Mouse (Mus musculus) forebrain, embryonic 15.5 days (tissue): ENCODE results near the gene Tctn1. TPM values are rescaled to one million over a fixed set of nuclear protein-coding genes. Genes with fewer than 3 reads are reported as not detected.

ENCODE experiments used
- ATAC-seq: fragments of 200-750 bp; cut with Nextera tagmentation; replicated peaks from 2 replicates; pipeline ENCODE4 v1.8.0; 2017; ENCODE audit warnings: mild to moderate bottlenecking, moderate TSS enrichment, moderate library complexity
- H3K27ac ChIP-seq: fragments of 300-500 bp; sonication (generic); replicated peaks from 2 replicates; pipeline ENCODE4 v1.5.1; 2015; ENCODE audit warnings: mild to moderate bottlenecking, inconsistent platforms
- H3K27me3 ChIP-seq: fragments of 300-500 bp; sonication (generic); 2 replicates; pipeline ENCODE4 v1.6.1; 2015; ENCODE audit warnings: inconsistent platforms
- H3K36me3 ChIP-seq: fragments of 300-500 bp; sonication (generic); 2 replicates; pipeline ENCODE4 v1.6.1; 2015; ENCODE audit warnings: mild to moderate bottlenecking, inconsistent platforms
- H3K4me1 ChIP-seq: fragments of 300-500 bp; sonication (generic); 2 replicates; pipeline ENCODE4 v1.6.1; 2015; ENCODE audit warnings: inconsistent platforms
- H3K4me2 ChIP-seq: fragments of 300-500 bp; sonication (generic); replicated peaks from 2 replicates; pipeline ENCODE4 v1.6.1; 2015; ENCODE audit warnings: mild to moderate bottlenecking, inconsistent platforms
- H3K4me3 ChIP-seq: fragments of 300-500 bp; sonication (generic); 2 replicates; pipeline ENCODE4 v1.5.1; 2015; ENCODE audit warnings: mild to moderate bottlenecking, inconsistent platforms
- H3K9ac ChIP-seq: fragments of 300-500 bp; sonication (generic); replicated peaks from 2 replicates; pipeline ENCODE4 v1.6.1; 2015; ENCODE audit warnings: mild to moderate bottlenecking, inconsistent platforms
- H3K9me3 ChIP-seq: fragments of 300-500 bp; sonication (generic); 2 replicates; pipeline ENCODE4 v1.6.1; 2016; ENCODE audit warnings: inconsistent platforms
- WGBS: fragments of 180-500 bp; shearing (Covaris S2); methylation state at CpG from one replicate; pipeline ENCODE4 v1.1.7; 2015; ENCODE audit warnings: mixed read lengths; 5-methylcytosine and 5-hydroxymethylcytosine counted together
- polyA plus RNA-seq: library from polyadenylated mRNA; unstranded; fragments of >200 nt; fragmentation: Nextera tagmentation; extraction: Ambion mirVana; gene quantifications from 2 replicates; pipeline ENCODE4 v1.2.1, GENCODE M21; 2015

The Tctn1 gene
- 4.2 and 4.5 TPM in 2 replicates for polyA plus RNA-seq

DNA sequence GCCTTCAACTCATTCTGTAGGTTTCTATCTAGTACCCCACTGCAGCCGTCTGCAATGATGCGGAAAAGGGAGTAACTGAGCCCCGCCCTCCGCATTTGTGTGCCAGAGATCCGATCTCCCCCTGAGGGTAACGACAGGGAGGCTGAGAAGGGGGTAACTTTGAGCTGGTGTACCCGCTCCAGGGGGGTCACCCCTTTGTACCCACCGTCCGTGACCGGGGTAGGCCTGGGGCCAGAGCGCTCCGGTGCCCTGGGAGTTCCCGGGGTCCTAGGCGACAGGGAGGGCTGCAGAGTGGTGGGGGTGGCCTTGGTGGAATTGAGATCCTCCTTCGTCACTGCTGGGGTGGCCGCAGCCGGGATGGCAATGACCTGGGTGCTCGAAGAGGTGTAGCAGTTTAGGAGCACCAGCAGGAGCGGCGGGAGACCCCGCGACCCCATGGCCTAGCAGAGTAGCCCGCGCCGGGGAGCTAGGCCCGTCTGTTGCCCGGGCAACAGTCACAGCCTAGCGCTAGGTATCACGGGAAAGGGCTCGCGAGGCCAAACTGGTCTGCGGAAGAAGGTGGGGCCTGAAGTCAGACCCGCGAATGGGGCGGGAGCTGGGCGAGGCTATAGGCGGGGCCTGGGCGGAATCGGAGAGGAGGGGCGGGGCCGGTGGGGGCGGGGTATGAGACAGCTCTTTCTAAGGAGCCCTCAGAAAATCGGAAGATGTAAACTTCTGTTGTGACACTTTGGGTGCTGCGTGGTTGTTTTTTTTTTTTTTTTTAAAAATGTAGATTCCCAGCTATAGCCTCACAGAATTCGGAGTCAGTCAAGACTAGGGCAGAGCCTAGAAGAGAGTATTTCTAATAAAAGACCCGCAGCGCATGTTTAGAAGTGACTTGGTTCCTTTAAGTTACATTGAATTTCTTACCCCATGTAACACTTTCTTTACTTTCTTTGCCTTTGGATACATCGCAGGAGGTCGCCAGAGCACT is at the start of gene Tctn1:
Gene Tctn1 (minus strand): TSS at position 528 of the 973 bp plus-strand sequence.
- WGBS, result 2% methylated on average over 49 of the region's 49 CpGs
- Histone ChIP-seq H3K4me2 (peak within 1 kb of the TSS; percentile 67), H3K9ac (peak within 1 kb of the TSS; percentile 79), H3K27ac (peak within 1 kb of the TSS; percentile 78), H3K4me1 (peaks cover 10% of the 10 kb centered on the region), H3K9me3 (no peaks in the 10 kb centered on the region), H3K36me3 (no peaks in the 10 kb centered on the region), H3K27me3 (no peaks in the 10 kb centered on the region), H3K4me3 (peak within 1 kb of the TSS; percentile 77)
- ATAC-seq, result peak; percentile 98

DNA sequence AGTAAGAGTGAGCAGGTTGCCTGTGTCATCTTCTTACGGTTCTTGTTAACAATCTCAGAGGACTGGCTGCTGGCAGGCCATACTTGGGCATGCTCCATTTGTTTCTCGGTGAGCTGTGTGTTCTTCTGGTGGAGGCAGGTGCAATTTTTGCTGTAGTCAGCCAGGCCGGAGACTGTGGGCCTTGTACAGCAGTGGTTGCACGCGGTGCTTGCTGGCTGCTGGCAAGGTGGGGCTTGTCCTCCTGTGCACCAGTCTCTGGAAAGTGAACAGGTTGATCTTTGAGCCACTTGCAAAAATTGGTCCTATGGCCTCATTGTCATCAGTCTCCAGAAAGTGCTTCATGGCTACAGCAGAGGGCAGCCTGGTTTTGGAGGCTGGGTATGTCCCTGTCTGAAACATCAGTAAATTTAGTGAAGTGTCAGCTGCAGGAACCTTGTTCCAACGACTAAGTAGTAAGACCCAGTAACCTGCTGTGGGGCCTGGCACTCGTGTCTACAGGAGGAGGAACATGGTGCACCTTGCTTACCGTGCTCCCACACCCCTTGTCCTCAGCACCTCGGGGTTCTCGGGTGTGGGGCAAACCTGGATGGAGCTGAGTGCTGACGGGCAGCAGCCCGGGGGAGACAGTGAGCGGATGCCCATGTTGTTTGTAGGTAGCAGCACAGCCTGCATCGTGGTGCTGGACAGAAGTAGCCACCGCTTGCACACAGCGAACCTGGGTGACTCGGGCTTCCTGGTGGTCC is 48.9 kb upstream of the Tctn1 start:
- no peaks in the 10 kb centered on the region for H3K9me3 ChIP-seq
- 94% methylated on average over 17 of the region's 17 CpGs for WGBS

DNA sequence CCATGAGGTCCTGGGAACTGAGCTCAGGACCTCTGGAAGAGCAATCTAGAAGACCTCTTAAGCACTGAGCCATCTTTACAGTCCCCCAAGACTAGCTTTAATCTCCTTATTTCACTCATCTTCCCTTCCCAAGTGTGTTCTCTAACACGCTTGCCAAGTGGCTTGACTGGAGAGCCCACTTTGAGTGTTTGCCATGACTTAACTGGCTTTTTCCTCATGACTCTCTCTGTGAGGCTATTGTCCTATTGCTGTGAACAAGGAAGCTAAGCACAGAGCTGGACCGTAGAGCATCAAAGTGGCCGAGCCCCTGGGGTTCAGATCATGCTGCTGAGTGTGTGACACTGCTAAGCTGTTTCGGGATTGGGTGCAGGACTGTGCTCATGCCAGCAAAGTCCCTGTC is 48.1 kb upstream of the Tctn1 start:
- Histone ChIP-seq H3K9me3 (no peaks in the 10 kb centered on the region), H3K4me3 (no peak overlapping the region), H3K9ac (no peak overlapping the region), H3K36me3 (peaks cover 11% of the 10 kb centered on the region), H3K4me1 (0 out of 2 replicates have a peak, but pooled peaks cover 4% of the 10 kb centered on the region), H3K27ac (no peak overlapping the region), H3K4me2 (no peak overlapping the region), H3K27me3 (no peaks in the 10 kb centered on the region)
- no peak for ATAC-seq
- WGBS, result 85% methylated on average over 4 of the region's 4 CpGs

More for the DNA sequence above, 48.9 kb upstream of the Tctn1 start:
- Histone ChIP-seq H3K4me2 (no peak overlapping the region), H3K36me3 (peaks cover 11% of the 10 kb centered on the region), H3K27ac (no peak overlapping the region), H3K9ac (no peak overlapping the region), H3K4me1 (0 out of 2 replicates have a peak, but pooled peaks cover 4% of the 10 kb centered on the region), H3K4me3 (no peak overlapping the region), H3K27me3 (no peaks in the 10 kb centered on the region)
- no peak for ATAC-seq

DNA sequence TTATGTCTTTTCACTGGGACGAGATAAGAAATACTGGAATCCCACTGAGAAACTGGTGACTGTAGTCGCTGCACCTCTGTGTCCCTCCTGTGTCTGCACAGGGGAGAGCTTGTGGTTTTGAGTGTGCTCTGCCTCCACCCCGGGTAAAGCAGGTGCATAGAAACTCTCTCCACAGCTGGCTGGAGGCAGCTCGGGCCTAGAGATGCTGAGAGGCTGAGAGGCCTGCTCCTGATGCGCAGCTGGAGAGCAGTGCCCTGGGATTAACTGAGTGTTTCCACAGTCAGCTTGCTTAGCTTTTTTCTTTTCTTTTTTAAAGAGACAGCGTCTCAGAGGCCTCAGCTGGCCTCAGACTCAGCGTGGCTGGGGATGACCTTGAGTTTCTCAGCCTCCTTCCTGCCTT is 47.4 kb upstream of the Tctn1 start:
- peaks cover 11% of the 10 kb centered on the region for H3K36me3 ChIP-seq
- ATAC-seq, result no peak

DNA sequence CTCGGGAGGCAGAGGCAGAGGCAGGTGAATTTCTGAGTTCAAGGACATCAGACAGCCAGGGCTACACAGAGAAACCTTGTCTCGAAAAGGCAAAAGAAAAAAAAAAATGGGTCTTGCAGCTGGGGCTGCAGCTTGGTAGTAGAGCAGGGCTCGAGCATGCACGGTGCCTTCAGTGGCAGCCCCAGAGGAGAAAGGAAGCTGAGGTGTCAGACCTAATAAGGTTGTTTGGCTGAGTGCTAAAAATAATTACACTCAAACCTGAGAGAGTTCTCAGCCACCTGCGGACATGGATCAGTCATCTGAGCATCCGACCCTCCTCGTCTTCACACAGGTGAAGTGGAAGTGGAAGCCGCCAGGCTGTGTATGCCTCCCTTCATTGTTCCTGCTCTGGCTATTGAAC is 46.4 kb upstream of the Tctn1 start:
- Histone ChIP-seq H3K9me3 (no peaks in the 10 kb centered on the region), H3K27ac (no peak overlapping the region), H3K4me2 (no peak overlapping the region), H3K27me3 (no peaks in the 10 kb centered on the region), H3K4me3 (no peak overlapping the region), H3K9ac (no peak overlapping the region), H3K36me3 (peaks cover 11% of the 10 kb centered on the region), H3K4me1 (0 out of 2 replicates have a peak, but pooled peaks cover 4% of the 10 kb centered on the region)
- no peak for ATAC-seq
- WGBS, result 83% methylated on average over 8 of the region's 8 CpGs

More for the DNA sequence above, 47.4 kb upstream of the Tctn1 start:
- Histone ChIP-seq H3K4me3 (no peak overlapping the region), H3K9ac (no peak overlapping the region), H3K4me2 (no peak overlapping the region), H3K27ac (no peak overlapping the region), H3K4me1 (0 out of 2 replicates have a peak, but pooled peaks cover 4% of the 10 kb centered on the region), H3K9me3 (no peaks in the 10 kb centered on the region), H3K27me3 (no peaks in the 10 kb centered on the region)
- WGBS, result 69% methylated on average over 7 of the region's 7 CpGs

DNA sequence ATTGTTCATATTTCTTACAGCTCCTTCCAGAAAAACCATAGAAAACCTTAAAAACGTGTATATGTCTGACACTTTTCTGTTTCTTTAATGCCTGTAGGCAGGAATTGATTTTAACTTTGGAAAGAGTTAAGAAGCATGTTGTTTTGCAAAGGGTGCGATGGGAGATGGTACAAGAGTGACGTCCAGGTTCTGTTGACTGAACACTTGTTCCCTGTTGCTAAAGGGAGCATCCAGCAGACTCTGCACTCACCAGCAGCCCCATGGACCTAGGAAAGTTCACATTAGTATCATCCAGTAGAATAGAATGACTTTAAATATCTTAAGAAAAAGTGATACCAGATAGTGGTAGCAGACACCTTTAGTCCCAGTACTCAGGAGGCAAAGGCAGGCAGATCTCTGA is 42.3 kb upstream of the Tctn1 start:
- 88% methylated on average over 3 of the region's 3 CpGs for WGBS
- no peaks in the 10 kb centered on the region for H3K9me3 ChIP-seq
- no peak overlapping the region for H3K4me2 ChIP-seq
- H3K27ac ChIP-seq, result no peak overlapping the region
- no peak overlapping the region for H3K4me3 ChIP-seq
- H3K4me1 ChIP-seq, result 0 out of 2 replicates have a peak, but pooled peaks cover 12% of the 10 kb centered on the region
- no peak overlapping the region for H3K9ac ChIP-seq
- ATAC-seq, result no peak
- peaks cover 5% of the 10 kb centered on the region; the same call in 1 of the 2 replicates for H3K36me3 ChIP-seq
- no peaks in the 10 kb centered on the region for H3K27me3 ChIP-seq

DNA sequence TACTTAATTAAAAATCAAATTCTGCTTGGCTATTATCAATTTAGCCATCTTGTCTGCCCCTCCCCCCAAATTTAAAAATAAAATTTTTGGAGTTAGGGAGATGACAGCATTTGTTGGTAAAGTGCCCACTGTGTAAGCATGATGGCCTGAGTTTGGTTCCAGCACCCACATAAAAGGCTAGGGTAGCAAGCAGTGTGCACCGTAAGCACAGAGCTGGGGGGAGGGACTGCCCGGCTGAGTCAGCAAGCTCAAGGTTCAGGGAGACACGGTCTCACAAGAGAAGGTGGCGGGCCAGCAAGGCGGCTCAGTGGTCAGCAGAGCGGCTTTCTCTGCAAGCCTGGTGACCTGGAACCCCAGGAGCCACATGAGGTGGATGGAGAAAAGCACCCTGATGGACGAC is 41.2 kb upstream of the Tctn1 start:
- WGBS, result 89% methylated on average over 7 of the region's 7 CpGs

DNA sequence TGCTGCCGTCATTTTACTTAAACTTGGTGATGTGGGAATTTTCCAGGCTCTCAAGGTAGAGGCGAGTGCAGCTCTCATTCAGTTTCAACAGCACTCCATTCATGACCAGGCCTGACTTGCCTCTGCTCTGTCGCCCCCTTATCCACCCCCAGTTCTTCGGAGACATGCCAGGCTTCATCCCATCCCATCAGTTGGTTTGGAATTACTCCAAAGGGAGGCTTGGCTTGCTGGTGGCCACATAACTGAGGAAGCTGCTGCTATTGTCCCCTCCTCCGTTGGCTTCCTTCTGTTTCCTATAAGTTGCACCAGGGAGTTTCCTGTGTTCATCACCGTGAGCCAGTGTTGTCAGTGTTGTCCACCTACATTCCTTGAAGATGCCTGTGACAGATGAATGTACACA is 40.3 kb upstream of the Tctn1 start:
- H3K27ac ChIP-seq, result no peak overlapping the region
- no peak overlapping the region for H3K4me2 ChIP-seq
- WGBS, result 85% methylated on average over 6 of the region's 6 CpGs
- no peak overlapping the region for H3K4me3 ChIP-seq
- no peaks in the 10 kb centered on the region for H3K27me3 ChIP-seq
- peaks cover 5% of the 10 kb centered on the region; the same call in 1 of the 2 replicates for H3K36me3 ChIP-seq
- H3K9me3 ChIP-seq, result no peaks in the 10 kb centered on the region
- ATAC-seq, result no peak
- 0 out of 2 replicates have a peak, but pooled peaks cover 12% of the 10 kb centered on the region for H3K4me1 ChIP-seq
- H3K9ac ChIP-seq, result no peak overlapping the region

More for the DNA sequence above, 41.2 kb upstream of the Tctn1 start:
- no peak for ATAC-seq
- Histone ChIP-seq H3K27me3 (no peaks in the 10 kb centered on the region), H3K4me1 (0 out of 2 replicates have a peak, but pooled peaks cover 12% of the 10 kb centered on the region), H3K4me2 (no peak overlapping the region), H3K27ac (no peak overlapping the region), H3K4me3 (no peak overlapping the region), H3K9me3 (no peaks in the 10 kb centered on the region), H3K9ac (no peak overlapping the region), H3K36me3 (peaks cover 5% of the 10 kb centered on the region; the same call in 1 of the 2 replicates)

DNA sequence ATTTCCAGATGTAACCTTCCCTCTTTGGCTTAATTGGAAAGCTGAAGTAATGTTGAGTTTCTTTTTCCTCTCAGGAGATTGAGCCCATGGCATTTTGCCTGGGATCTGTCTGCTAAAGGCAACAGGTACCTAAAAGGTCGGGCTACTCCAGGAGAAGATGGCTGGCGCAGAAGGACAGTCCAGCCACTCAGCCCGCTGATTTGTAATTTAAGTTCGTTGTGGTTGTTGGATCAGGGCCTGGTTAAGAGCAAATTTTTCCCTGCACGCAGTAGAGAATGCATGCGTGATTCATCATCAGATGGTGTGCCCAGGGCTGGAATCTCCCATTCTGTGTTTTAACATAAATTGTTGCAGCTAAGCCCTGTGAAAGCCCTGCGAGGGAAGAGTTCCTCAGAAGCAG is 39.7 kb upstream of the Tctn1 start:
- WGBS, result 88% methylated on average over 7 of the region's 7 CpGs
- H3K27ac ChIP-seq, result no peak overlapping the region

DNA sequence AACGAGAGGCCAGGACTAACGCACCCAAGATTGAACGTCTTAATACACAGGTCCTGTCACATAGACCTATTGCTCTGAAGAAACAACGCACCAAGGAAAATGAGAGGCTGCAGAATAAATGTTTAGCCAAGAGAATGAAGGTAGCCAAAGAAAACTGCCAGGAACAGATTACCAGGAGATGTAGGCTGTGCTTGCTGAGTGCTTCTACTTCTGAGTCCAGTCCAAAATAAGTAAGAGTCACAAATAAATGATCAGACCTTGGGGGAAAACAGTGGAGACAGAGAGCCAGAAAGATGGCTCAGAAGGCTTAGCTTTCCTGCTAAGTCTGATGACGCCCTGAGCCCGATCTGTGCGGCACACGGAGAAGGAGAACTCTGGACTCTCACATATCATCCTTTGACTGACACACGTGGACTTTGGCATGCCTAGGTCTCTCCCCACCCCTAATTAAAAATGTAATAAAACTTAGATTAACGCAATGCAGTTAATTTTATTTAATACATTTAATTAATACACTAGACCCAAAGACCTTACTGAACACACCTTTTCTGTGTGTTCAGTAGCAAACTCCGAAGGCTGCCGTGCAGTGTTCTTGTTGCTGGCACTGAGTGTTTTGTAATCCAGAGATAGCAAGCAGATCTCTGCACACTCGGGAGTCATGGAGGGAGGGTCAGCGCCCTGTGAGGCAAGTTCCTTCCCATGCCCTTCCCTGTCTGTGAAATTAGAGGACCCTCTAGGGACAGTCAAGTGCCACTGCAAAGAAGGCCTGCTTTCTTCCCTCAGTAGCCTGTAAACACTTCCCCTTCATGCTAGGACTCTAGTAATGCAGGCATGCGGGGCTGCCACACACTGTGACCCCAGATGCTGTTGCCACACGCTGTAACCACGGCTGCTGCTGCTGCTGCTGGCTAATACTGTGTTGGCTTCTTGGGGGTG is 38.8 kb upstream of the Tctn1 start:
- Histone ChIP-seq H3K27me3 (no peaks in the 10 kb centered on the region), H3K9me3 (no peaks in the 10 kb centered on the region), H3K36me3 (no peaks in the 10 kb centered on the region), H3K27ac (no peak overlapping the region), H3K4me3 (no peak overlapping the region), H3K4me1 (0 out of 2 replicates have a peak, but pooled peaks cover 12% of the 10 kb centered on the region), H3K4me2 (no peak overlapping the region), H3K9ac (no peak overlapping the region)
- ATAC-seq, result no peak
- 75% methylated on average over 17 of the region's 17 CpGs for WGBS

More for the DNA sequence above, 39.7 kb upstream of the Tctn1 start:
- Histone ChIP-seq H3K27me3 (no peaks in the 10 kb centered on the region), H3K9ac (no peak overlapping the region), H3K4me1 (0 out of 2 replicates have a peak, but pooled peaks cover 12% of the 10 kb centered on the region), H3K9me3 (no peaks in the 10 kb centered on the region), H3K4me3 (no peak overlapping the region), H3K36me3 (peaks cover 5% of the 10 kb centered on the region; the same call in 1 of the 2 replicates), H3K4me2 (no peak overlapping the region)
- ATAC-seq, result no peak

DNA sequence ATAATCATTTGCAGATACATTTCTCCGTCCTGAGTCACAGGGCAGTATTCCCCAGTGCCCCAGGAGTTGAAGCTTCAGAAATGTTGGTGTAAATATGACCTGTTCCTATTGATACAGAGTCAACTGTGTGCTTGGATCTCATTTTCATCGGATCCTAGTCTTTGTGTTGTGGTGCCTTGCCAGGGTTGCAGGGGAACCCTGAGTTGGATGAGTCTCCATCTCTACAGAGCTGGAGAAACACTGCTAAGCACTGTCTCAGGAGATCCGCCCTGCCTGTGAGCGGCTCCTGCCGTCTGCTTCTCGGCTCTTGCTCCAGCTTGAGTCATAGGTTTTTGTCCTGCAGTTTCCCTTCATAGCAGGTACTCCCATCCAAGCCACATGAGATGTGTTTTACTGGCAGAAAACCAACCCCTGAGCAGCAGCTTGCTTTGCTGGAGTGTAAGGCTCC is 35.8 kb upstream of the Tctn1 start:
- WGBS, result 91% methylated on average over 6 of the region's 6 CpGs
- no peaks in the 10 kb centered on the region for H3K9me3 ChIP-seq
- H3K4me1 ChIP-seq, result peaks cover 14% of the 10 kb centered on the region; the same call in 1 of the 2 replicates
- H3K36me3 ChIP-seq, result no peaks in the 10 kb centered on the region
- no peak for ATAC-seq
- no peaks in the 10 kb centered on the region for H3K27me3 ChIP-seq
- no peak overlapping the region for H3K9ac ChIP-seq
- no peak overlapping the region for H3K4me2 ChIP-seq
- H3K4me3 ChIP-seq, result no peak overlapping the region
- H3K27ac ChIP-seq, result no peak overlapping the region
